Mouse (Mus musculus) layer of hippocampus, postnatal 10 days (tissue): ENCODE results near the gene Plp1. TPM values are rescaled to one million over a fixed set of nuclear protein-coding genes. Genes with fewer than 3 reads are reported as not detected.

ENCODE experiments used
- DNase-seq, 2 experiments: peaks; one replicate each; pipeline ENCODE4 v3.0.0; 2021; ENCODE audit warnings: low spot score in 2 of 2
- long read RNA-seq: library from polyadenylated mRNA; stranded (forward); transcript quantifications from one replicate; pipeline ENCODE4 v2.0.0, GENCODE M21; 2023
- total RNA-seq, 2 experiments: library from RNA; stranded (reverse); gene quantifications; 2 replicates each; pipeline ENCODE4 v1.2.3; 2021

Plp1 gene
- total RNA-seq = 100 to 1,000 TPM; 102 to 115 TPM
- long read RNA-seq, full-length matches to known transcripts = 43 of 66 reads
- long read RNA-seq, partial matches to known transcripts = 5 of 66 reads
- long read RNA-seq, other reads (novel, unspliced or antisense) = 18 of 66 reads

GRCm38 (mm10) chrX:136822371-136822770 lies at the start of gene Plp1:
Gene Plp1 (plus strand): TSS chrX:136822671.
- no peak for DNase-seq

GRCm38 (mm10) chrX:136773035-136773434 lies 49.4 kb upstream of the Plp1 start:
- no peak for DNase-seq

GRCm38 (mm10) chrX:136778046-136778445 lies 44.4 kb upstream of the Plp1 start:
- DNase-seq = no peak

GRCm38 (mm10) chrX:136779262-136779661 lies 43.2 kb upstream of the Plp1 start:
- no peak for DNase-seq

- no peak for DNase-seq
Observed at GRCm38 (mm10) chrX:136780041-136780440, 42.4 kb upstream of the Plp1 start, which contains the start of gene Glra4. Gene Glra4 (minus strand): TSS chrX:136780141.

GRCm38 (mm10) chrX:136789446-136789845 lies 33.0 kb upstream of the Plp1 start:
- no peak for DNase-seq

GRCm38 (mm10) chrX:136797223-136797622 lies 25.2 kb upstream of the Plp1 start:
- no peak for DNase-seq

- DNase-seq = no peak
Observed at GRCm38 (mm10) chrX:136819752-136820151, 2.7 kb upstream of the Plp1 start.

- DNase-seq = peak; percentile 82 to 84
Observed at GRCm38 (mm10) chrX:136820250-136820649, 2.2 kb upstream of the Plp1 start.

- no peak for DNase-seq
Observed at GRCm38 (mm10) chrX:136825016-136825415, 2.5 kb downstream of the Plp1 start.

- DNase-seq = no peak
Observed at GRCm38 (mm10) chrX:136828610-136829009, 6.1 kb downstream of the Plp1 start.

GRCm38 (mm10) chrX:136850300-136850699 lies 27.8 kb downstream of the Plp1 start:
- no peak for DNase-seq

GRCm38 (mm10) chrX:136868061-136869040 lies 45.9 kb downstream of the Plp1 start, which contains the start of gene Rab9b:
Gene Rab9b (minus strand): TSS chrX:136868755.
- DNase-seq = peak; percentile 39 to 48

Other genes starting within 250 kb of the Plp1 start
- gene Tceal3, start 231.8 kb upstream of the Plp1 start, total RNA-seq = 100 to 1,000 TPM; 138 to 140 TPM
- 10 to 100 TPM; 13.5 to 14.6 TPM for gene Tceal1, start 114.7 kb upstream of the Plp1 start, total RNA-seq
- gene Morf4l2, start 79.0 kb upstream of the Plp1 start, total RNA-seq = 100 to 1,000 TPM; 467 to 472 TPM
- under 1 TPM in 1 of 2 experiments, not detected in 1; 0.39 TPM for gene Glra4, start 42.5 kb upstream of the Plp1 start, total RNA-seq
- gene Rab9b, start 46.1 kb downstream of the Plp1 start, total RNA-seq = 10 to 100 TPM; 22.7 to 33.9 TPM
- not detected for gene H2bfm, start 104.7 kb downstream of the Plp1 start, total RNA-seq
- 10 to 100 TPM; 36.1 to 53.7 TPM for gene Tmsb15b2, start 152.8 kb downstream of the Plp1 start, total RNA-seq
- 1 to 10 TPM; 3.3 to 3.9 TPM for gene Tmsb15l, start 154.2 kb downstream of the Plp1 start, total RNA-seq
- gene Tmsb15b1, start 154.2 kb downstream of the Plp1 start, total RNA-seq = 10 to 100 TPM in 1 of 2 experiments, 1 to 10 TPM in 1; 8.2 to 21.9 TPM
- 100 to 1,000 TPM; 267 to 274 TPM for gene Zcchc18, start 170.5 kb downstream of the Plp1 start, total RNA-seq
- gene Slc25a53, start 215.6 kb downstream of the Plp1 start, total RNA-seq = 10 to 100 TPM; 21.0 to 31.6 TPM
- 10 to 100 TPM; 11.4 to 12.3 TPM for gene Fam199x, start 226.9 kb downstream of the Plp1 start, total RNA-seq